Mouse (Mus musculus): ENCODE data around the gene Gm20388. TPM values are rescaled to one million over a fixed set of nuclear protein-coding genes. Genes with fewer than 3 reads are reported as not detected.

Gm20388 gene
- polyA plus RNA-seq, 1 experiment: 49.7 TPM

DNA sequence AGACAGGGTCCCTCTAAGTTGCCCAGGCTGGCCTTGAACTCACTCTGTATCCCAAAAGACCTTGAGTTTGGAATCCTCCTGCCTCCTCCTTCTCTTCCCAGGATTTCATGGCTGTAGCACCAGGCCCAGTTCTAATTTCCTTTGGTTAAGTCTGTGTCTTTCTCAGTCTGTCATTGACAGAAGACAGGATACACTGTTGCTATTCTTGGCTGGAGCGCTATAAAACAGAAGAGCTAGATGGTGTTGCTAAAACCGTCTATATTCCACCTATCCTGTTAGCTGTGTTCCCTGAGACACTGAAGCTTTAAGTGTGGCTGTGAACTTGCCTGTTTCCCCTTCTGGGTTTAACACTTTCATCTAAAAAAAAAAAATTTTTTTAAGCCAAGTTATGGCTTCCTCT lies 4301.5 kb downstream of the Gm20388 start:
- H3K4me1 ChIP-seq (ENCODE audit: control insufficient read depth, insufficient read depth, low read length): no peaks in the 10 kb centered on the region
- no peak for DNase-seq
- no peak overlapping the region for H3K27ac ChIP-seq (ENCODE audit: insufficient read depth, low read depth, low read length)
- TF ChIP-seq POLR2A (IDR thresholded peaks at IDR 0.05; ENCODE audit: low read depth, low read length) (no peak), CTCF (conservative IDR thresholded peaks at IDR 0.05; ENCODE audit: insufficient read depth, insufficient read length, low read depth, low read length) (no peak)
- no peaks in the 10 kb centered on the region for H3K27me3 ChIP-seq (replicated peaks; ENCODE audit: control insufficient read depth, insufficient read depth, low read length)
- no peak overlapping the region for H3K4me3 ChIP-seq (ENCODE audit: insufficient read depth, low read depth, low read length)
- WGBS: 76% methylated on average over 2 of the region's 2 CpGs
- no peaks in the 10 kb centered on the region for H3K36me3 ChIP-seq (ENCODE audit: control insufficient read depth, insufficient read depth, low read length)

DNA sequence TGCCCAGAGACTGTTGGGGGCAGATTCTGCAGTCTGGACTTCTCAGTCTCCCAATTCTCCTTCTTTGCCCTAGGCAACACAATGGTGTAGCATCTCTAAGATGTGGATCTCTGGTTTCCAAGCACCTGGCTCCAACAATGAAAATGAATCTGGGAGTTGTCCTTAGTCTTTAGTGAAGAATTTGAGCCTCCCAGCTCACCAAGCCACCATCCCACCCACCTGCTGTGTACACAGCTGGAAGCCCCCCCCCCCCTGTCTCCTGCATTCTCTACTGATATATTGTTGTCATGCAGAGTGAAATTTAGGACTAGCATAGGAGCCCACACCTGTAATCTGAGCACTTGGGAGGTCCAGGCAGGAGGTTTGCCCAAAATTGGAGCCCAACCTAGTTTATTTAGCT lies 4306.3 kb downstream of the Gm20388 start:
- TF ChIP-seq POLR2A (IDR thresholded peaks at IDR 0.05; ENCODE audit: low read depth, low read length) (no peak), CTCF (conservative IDR thresholded peaks at IDR 0.05; ENCODE audit: insufficient read depth, insufficient read length, low read depth, low read length) (no peak)
- Histone ChIP-seq H3K4me3 (ENCODE audit: insufficient read depth, low read depth, low read length) (no peak overlapping the region), H3K27me3 (replicated peaks; ENCODE audit: control insufficient read depth, insufficient read depth, low read length) (no peaks in the 10 kb centered on the region), H3K36me3 (ENCODE audit: control insufficient read depth, insufficient read depth, low read length) (no peaks in the 10 kb centered on the region), H3K4me1 (ENCODE audit: control insufficient read depth, insufficient read depth, low read length) (no peaks in the 10 kb centered on the region), H3K27ac (ENCODE audit: insufficient read depth, low read depth, low read length) (no peak overlapping the region)
- DNase-seq: no peak

DNA sequence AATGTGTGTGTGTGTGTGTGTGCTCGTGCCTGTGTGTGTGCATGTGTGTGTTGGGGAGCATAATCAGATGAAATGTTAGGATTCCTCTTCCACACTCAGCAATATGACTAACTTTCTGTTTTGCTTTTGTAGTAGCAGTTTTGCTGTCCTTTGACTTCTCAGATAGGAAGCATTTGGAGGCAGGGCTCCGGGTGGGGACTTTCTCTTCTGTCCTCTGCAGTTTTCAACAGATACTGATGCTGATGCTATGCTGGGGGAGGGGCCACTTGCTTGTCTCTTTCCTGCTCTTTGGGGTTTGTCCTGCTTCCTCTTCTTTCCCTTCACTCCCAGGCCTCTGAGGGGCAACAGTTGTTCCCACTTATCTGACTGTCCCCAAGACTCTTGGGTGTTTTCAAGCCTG lies 4319.2 kb downstream of the Gm20388 start:
- DNase-seq: no peak
- Histone ChIP-seq H3K36me3 (ENCODE audit: control insufficient read depth, insufficient read depth, low read length) (no peaks in the 10 kb centered on the region), H3K27ac (ENCODE audit: insufficient read depth, low read depth, low read length) (no peak overlapping the region), H3K27me3 (replicated peaks; ENCODE audit: control insufficient read depth, insufficient read depth, low read length) (no peaks in the 10 kb centered on the region), H3K4me1 (ENCODE audit: control insufficient read depth, insufficient read depth, low read length) (peaks cover 12% of the 10 kb centered on the region), H3K4me3 (ENCODE audit: insufficient read depth, low read depth, low read length) (no peak overlapping the region)
- WGBS: 73% methylated on average over 2 of the region's 2 CpGs
- TF ChIP-seq CTCF (conservative IDR thresholded peaks at IDR 0.05; ENCODE audit: insufficient read depth, insufficient read length, low read depth, low read length): no peak
- no peak for TF ChIP-seq POLR2A (IDR thresholded peaks at IDR 0.05; ENCODE audit: low read depth, low read length)

DNA sequence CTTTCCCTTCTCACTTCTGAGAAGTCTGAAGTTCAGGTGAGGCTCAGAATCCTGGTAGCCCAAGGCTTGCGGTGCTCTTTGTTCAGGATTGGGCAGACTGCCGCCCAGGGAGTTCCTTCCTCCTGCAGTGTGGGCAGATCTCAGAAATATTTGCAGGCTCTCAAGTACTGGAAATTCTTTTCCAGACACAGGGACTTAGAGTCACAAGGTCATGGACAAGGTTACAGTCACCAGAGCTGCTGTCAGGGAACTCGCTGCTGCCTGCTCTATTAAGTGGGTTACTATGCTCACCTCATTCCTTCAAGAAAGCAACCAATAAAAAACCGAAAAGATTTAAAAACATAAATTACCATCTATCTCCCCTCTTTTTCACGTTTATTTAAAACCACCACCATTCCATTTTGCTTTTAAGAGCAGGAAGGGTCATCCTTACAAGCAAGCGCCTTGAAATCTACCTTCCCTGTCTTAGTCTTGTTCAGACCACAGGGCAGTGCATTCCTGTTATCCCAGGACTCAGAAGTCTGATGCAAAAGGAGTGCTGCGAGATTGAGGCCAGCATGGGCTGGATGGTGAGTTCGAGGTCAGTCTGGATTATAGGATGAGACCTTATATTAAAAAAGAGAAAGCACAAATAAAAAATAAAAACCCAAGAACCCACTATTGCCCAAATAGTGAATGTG lies 4320.0 kb downstream of the Gm20388 start:
- 36% methylated on average over 8 of the region's 8 CpGs for WGBS
- Histone ChIP-seq H3K27me3 (replicated peaks; ENCODE audit: control insufficient read depth, insufficient read depth, low read length) (no peaks in the 10 kb centered on the region), H3K36me3 (ENCODE audit: control insufficient read depth, insufficient read depth, low read length) (no peaks in the 10 kb centered on the region), H3K4me3 (ENCODE audit: insufficient read depth, low read depth, low read length) (peak overlapping the region; percentile 24), H3K4me1 (ENCODE audit: control insufficient read depth, insufficient read depth, low read length) (peaks cover 12% of the 10 kb centered on the region), H3K27ac (ENCODE audit: insufficient read depth, low read depth, low read length) (peak overlapping the region; percentile 33; the same call in 1 of the 2 replicates)
- TF ChIP-seq POLR2A (IDR thresholded peaks at IDR 0.05; ENCODE audit: low read depth, low read length) (no peak), CTCF (conservative IDR thresholded peaks at IDR 0.05; ENCODE audit: insufficient read depth, insufficient read length, low read depth, low read length) (no peak)
- no peak for DNase-seq

DNA sequence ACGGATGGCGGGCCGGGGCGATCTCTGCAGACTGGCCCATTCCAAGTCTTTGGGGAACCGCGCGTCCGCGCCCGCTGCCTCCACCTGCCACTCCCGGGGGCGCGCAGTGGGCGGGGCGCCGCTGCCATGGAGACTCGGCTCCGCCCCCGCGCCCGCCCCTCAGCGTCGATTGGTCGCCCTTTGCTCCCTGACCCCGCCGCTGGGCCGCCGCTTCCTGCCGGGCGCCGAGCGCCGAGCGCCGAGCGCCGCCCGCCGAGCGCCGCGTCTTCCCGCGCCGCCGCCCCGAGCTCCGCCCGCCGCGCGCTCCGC lies 4320.5 kb downstream of the Gm20388 start, which contains the start of gene Galnt2:
Gene Galnt2 (plus strand): TSS at position 216 of the 309 bp plus-strand sequence.
- Histone ChIP-seq H3K27ac (ENCODE audit: insufficient read depth, low read depth, low read length) (peak within 1 kb of the TSS; percentile 33; the same call in 1 of the 2 replicates), H3K36me3 (ENCODE audit: control insufficient read depth, insufficient read depth, low read length) (no peaks in the 10 kb centered on the region), H3K27me3 (replicated peaks; ENCODE audit: control insufficient read depth, insufficient read depth, low read length) (no peaks in the 10 kb centered on the region), H3K4me3 (ENCODE audit: insufficient read depth, low read depth, low read length) (peak within 1 kb of the TSS; percentile 91), H3K4me1 (ENCODE audit: control insufficient read depth, insufficient read depth, low read length) (peaks cover 12% of the 10 kb centered on the region)
- DNase-seq: peak; percentile 93
- WGBS: 2% methylated on average over 52 of the region's 53 CpGs
- TF ChIP-seq CTCF (conservative IDR thresholded peaks at IDR 0.05; ENCODE audit: insufficient read depth, insufficient read length, low read depth, low read length) (no peak), POLR2A (IDR thresholded peaks at IDR 0.05; ENCODE audit: low read depth, low read length) (no peak)

DNA sequence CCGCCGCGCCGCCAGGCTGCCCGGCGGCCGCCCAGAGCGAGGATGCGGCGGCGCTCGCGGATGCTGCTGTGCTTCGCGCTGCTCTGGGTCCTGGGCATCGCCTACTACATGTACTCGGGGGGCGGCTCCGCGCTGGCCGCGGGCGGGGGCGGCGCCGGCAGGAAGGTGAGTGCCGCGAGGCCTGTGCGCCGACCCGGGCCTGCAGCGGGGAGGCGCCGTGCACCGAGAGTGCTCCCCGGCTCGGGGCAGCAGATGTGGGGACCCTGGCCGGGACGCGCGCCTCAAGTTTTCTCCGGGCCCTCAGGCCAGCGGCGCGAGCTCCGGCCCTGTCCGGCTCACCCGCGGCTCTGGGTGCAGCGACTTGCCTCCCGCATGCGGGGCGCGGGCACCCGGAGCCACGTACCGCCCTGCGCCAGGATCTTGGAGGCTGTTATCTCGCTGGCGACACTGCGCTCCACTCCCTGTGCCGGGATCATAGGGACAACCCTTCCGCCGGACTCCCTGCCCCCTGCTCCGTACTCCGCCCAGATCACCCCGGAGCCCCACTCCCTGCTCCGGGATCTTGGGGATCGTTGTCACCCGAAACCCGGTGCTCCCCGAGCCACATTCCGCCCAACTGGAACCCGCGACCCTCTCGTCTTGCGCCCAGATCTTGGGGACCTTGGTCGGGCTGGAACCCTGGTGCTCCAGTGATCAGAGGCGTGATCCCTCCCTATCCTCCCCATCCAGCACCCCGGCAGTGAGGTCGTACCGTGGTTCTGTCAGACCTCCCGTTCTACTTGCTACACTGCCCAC lies 4321.0 kb downstream of the Gm20388 start:
- TF ChIP-seq POLR2A (IDR thresholded peaks at IDR 0.05; ENCODE audit: low read depth, low read length) (no peak), CTCF (conservative IDR thresholded peaks at IDR 0.05; ENCODE audit: insufficient read depth, insufficient read length, low read depth, low read length) (no peak)
- peak; percentile 31 for DNase-seq
- Histone ChIP-seq H3K27me3 (replicated peaks; ENCODE audit: control insufficient read depth, insufficient read depth, low read length) (no peaks in the 10 kb centered on the region), H3K27ac (ENCODE audit: insufficient read depth, low read depth, low read length) (0 out of 2 replicates have a peak overlapping the region, but pooled peaks have one; percentile 19), H3K4me3 (ENCODE audit: insufficient read depth, low read depth, low read length) (peak overlapping the region; percentile 91), H3K36me3 (ENCODE audit: control insufficient read depth, insufficient read depth, low read length) (no peaks in the 10 kb centered on the region), H3K4me1 (ENCODE audit: control insufficient read depth, insufficient read depth, low read length) (peaks cover 13% of the 10 kb centered on the region)
- 1% methylated on average over 79 of the region's 83 CpGs for WGBS

DNA sequence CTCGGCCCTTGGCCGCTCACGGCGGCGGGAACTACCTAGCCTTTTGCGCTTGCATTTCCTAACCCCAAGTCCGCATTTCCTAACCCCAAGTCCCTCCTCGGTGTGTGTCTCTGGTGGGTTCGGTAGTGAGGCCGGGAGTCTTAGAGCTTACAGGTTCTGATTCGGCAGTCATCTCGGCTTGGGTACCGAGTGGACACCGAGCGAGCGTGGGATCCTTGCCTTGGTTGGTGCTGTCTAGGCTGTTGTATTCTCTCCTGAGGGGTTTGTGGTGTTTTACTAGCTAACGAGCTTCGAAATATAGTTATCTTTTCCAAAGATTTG lies 4321.6 kb downstream of the Gm20388 start:
- Histone ChIP-seq H3K4me3 (ENCODE audit: insufficient read depth, low read depth, low read length) (peak overlapping the region; percentile 91), H3K27me3 (replicated peaks; ENCODE audit: control insufficient read depth, insufficient read depth, low read length) (no peaks in the 10 kb centered on the region), H3K27ac (ENCODE audit: insufficient read depth, low read depth, low read length) (no peak overlapping the region), H3K4me1 (ENCODE audit: control insufficient read depth, insufficient read depth, low read length) (peaks cover 15% of the 10 kb centered on the region), H3K36me3 (ENCODE audit: control insufficient read depth, insufficient read depth, low read length) (no peaks in the 10 kb centered on the region)
- TF ChIP-seq CTCF (conservative IDR thresholded peaks at IDR 0.05; ENCODE audit: insufficient read depth, insufficient read length, low read depth, low read length) (no peak), POLR2A (IDR thresholded peaks at IDR 0.05; ENCODE audit: low read depth, low read length) (no peak)
- no peak for DNase-seq
- WGBS: 9% methylated on average over 18 of the region's 18 CpGs

Measured in kidney, adult 2 months (tissue).